Mouse (Mus musculus) gastrocnemius, adult 2 months (tissue): ENCODE measurements at regions not wholly inside any gene's neighbourhood (a gene's known extent, or its start where the extent isn't known, plus 50 kb on each side); places are given as distances from the start of the nearest gene placed in this dataset.

Source experiments
- DNase-seq: peaks from one replicate; pipeline ENCODE4 v3.0.0; 2022
- H3K27ac ChIP-seq: fragments of 200-600 bp; 2 replicates; pipeline ENCODE4 v1.8.1; 2022; ENCODE audit warnings: mild to moderate bottlenecking
- H3K4me3 ChIP-seq: fragments of 200-600 bp; 2 replicates; pipeline ENCODE4 v1.8.1; 2022; ENCODE audit warnings: mild to moderate bottlenecking, moderate library complexity
- CTCF ChIP-seq: fragments of 200-600 bp; IDR thresholded peaks from 2 replicates; pipeline ENCODE4 v1.8.1; 2022; ENCODE audit warnings: antibody characterized with exemption, mild to moderate bottlenecking, moderate library complexity
- intact Hi-C: fragments of 180-260 bp; cut with DNase I; formaldehyde crosslinking; loops from one replicate; pipeline ENCODE4 v1.15.1; 2025

DNA sequence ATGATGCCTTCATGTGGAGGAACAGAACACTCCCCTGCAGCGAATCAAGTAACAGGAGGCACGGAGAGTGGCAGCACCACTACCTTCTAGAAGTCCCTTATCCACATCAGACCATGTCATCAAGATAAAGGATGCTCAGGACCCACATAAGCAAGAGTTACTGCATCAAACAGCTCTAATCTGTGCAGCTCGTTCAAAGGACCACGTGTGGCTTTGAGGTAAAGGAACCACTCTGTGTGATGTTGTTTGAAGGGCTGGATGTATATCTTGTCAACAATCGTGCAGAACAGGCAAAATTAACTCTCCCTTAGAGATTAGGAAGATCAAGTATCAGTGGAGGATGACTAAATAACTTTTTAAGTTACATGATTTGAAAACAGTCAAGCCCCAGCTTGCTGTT, 68.8 kb upstream of the Cd44 start:
- intact Hi-C loops = no loop called here
- H3K27ac ChIP-seq = no peak overlapping the region
- no peak for TF ChIP-seq CTCF
- no peak overlapping the region for H3K4me3 ChIP-seq
- no peak for DNase-seq

DNA sequence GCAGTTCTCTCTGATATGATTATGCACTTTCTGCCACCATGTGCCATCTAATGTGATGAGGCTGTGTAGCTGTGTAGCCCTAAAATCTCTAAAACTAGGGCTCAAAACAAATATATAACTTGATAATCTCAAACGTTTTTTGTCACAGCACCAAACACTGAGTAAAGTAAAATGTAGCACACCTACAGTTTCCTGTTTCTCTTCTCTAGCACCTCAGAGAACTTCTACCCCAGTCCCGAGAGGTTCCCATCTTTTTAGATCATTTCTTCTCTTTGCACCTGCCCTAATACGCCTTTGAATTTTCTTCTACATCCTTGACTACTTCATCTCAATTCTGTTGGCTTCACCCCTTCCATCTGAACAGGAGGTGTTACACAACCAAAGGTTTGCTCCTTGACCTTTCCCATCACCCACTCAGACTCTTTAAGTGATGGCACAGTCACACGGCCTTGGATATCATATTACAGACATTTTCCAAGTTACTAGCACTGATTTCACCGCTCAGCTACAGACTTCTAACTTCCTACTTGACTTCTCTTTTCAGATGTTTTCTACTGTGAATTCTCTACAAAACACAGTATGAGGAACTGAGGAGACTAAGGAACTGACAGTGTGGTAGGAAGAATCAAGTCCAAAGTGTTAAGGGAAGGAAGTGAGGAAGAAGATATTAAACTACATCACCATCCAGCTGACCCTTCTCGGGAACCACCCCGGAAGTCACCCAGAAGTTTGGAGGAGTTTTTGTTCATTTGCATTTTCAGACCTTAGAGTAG, 66.7 kb upstream of the Cd44 start:
- no peak overlapping the region for H3K27ac ChIP-seq
- no peak for TF ChIP-seq CTCF
- no peak for DNase-seq
- intact Hi-C loops = no loop called here
- no peak overlapping the region for H3K4me3 ChIP-seq

DNA sequence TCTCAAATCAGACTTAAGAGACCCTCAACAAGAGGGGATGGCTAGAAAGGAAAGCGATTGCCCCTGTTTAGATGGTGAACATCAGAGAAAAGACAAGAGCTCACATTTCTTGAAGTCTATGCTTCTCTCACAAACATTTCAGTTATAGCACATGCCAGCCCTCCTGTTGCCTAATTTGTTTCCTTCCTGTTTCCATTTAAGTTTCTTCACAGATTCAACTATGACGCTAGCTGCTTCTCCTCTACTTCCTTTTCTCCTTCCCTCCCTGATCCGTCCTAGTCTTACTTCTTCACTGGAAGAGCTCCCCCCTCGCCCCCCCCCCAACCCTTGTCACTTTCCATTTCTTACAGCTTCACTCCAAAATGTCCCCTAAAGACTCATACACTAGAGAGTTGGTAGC, 66.0 kb upstream of the Cd44 start:
- no peak for DNase-seq
- no peak overlapping the region for H3K4me3 ChIP-seq
- intact Hi-C loops = no loop called here
- no peak overlapping the region for H3K27ac ChIP-seq
- TF ChIP-seq CTCF = no peak

DNA sequence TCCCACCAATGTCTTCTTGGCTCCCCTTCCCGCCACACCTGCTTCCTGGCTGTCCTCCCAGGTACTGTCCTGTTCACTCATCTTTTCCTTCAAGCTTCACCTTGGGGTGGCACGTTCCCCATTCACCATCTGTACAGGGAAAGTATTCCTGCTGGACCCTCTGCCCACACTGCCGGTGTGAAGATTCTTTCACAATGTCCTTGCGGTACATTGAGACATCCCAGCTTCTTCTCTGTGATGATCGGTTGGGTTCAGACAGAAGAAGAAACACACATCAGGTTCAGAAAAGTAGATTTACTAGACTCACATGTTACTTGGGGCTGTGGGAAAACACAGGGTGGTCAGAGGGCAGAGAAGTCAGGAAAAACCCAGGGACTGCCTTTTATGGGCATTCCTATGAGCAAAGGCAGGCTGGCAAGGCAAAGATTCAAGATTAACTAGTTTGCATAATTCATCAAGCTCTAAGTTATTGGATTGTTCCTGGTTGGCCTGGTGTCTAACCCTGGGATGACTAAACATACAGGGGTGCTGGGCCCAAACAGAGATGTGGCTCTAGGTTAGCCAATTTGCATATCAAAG, 57.7 kb upstream of the Cd44 start:
- no peak overlapping the region for H3K27ac ChIP-seq
- intact Hi-C loops = no loop called here
- no peak for TF ChIP-seq CTCF
- no peak overlapping the region for H3K4me3 ChIP-seq
- no peak for DNase-seq

DNA sequence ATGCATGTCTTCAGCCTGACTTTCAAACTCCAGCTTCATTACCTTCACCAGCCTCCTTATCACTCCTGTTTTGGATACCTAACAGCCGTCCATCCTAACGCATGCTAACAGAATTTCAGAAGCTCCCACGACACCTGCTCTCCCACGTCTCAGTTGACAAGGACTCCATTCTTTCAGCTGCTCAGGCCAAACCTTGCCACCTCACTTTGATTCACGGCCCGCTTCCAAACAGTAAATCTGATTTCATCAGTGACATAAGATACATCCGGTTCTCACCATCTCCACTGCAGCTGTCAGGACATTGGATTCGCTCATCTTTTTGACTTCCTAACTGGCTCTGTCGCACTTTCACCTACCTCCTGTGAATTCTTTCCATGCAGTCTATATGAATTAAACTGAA, 57.1 kb upstream of the Cd44 start:
- no peak for TF ChIP-seq CTCF
- Histone ChIP-seq H3K27ac (no peak overlapping the region), H3K4me3 (no peak overlapping the region)
- no peak for DNase-seq
- intact Hi-C loops = no loop called here

DNA sequence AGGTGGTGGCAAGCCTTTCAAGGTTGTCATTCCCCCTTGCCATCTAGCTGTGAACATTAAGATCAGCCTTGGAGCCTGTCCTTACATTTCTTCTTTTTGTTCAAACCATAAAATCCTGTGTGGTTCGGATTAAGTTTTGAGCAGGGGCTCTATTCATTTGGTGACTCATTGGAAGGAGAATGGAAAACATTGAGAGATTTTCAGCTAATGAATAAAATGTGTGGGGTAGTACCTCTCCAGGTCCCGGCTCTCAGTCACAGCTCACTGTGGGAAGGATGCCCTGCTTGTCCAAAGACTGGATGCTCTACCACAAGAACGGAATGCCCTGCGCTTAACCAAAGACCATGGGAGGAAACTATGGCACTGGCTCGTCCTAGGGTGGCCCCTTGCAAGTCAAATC, 56.3 kb upstream of the Cd44 start:
- no peak overlapping the region for H3K27ac ChIP-seq
- H3K4me3 ChIP-seq = no peak overlapping the region
- TF ChIP-seq CTCF = no peak
- intact Hi-C loops = no loop called here
- DNase-seq = no peak

DNA sequence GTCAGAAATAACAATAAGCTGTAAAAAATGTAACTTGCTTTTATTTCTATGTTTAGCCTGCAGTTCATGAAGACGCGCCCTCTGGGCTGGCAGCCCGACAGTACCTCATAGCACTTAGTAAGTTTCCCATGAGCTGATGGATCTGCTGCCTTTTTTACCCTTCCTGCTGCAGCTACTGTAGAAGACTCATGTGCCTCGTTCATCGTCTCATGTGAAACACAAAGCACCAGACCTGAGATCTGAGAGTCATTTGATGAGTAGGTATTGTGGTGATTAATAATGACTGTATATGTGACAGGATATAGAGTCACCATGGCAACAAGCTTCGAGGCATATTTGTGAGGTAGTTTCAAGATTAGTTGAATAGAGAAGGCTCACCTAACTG, 55.4 kb upstream of the Cd44 start:
- TF ChIP-seq CTCF = no peak
- Histone ChIP-seq H3K27ac (no peak overlapping the region), H3K4me3 (no peak overlapping the region)
- intact Hi-C loops = no loop called here
- peak; percentile 51 for DNase-seq

DNA sequence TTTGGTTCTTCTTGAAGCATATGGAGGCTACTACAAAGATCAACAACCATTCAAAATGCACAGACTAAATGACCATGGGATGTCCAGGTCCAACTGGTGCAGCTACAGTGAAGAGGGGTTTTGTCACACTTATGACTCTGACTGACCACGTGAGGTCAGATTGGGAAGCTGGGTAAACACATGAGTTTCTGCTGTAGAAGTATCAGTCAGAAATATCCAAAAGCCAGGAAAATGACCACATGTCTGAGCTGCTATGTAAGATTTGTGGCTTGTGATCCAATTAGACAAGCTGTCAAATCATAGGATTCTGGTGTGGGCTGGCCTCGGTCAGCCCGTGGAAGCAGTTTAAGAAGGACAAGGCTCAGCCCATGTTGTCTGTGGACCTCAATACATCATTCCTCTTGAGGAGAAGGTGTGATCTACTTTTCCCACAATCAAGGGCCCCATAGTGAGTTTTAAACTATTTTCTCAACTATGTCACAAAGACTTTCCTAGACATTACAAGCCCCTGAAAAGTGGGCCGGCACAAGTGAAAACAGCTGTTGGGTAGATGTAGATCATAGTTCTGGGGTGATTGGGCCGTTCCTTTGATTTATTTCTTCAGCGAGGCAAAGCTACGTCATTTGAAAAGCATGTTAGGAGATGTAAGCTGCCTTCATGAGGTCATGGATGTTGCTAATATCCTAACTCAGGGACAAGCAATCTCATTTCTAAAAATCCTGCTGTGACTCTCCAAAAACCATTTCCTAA, 54.8 kb upstream of the Cd44 start:
- intact Hi-C loops = no loop called here
- TF ChIP-seq CTCF = no peak
- DNase-seq = no peak
- H3K4me3 ChIP-seq = no peak overlapping the region
- no peak overlapping the region for H3K27ac ChIP-seq

DNA sequence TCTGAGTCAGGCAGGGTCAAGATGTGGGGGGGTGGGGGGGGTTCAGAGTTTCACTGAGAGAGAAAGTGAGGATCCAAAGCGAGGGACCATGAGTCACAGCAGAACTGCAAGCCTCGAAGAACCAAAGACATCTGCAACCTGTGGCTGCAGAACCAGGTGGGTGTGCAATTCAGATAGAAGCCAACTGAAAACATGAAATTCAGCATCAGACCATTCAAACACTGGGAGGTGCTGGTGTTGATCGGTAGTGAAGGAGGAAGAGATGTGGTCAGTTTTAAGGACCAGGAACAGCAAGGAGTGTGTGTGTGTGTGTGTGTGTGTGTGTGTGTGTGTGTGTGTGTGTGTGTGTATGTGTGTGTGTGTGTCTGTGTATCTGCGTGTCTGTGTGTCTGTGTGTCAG, 53.8 kb upstream of the Cd44 start:
- no peak for TF ChIP-seq CTCF
- Histone ChIP-seq H3K4me3 (no peak overlapping the region), H3K27ac (no peak overlapping the region)
- DNase-seq = no peak
- intact Hi-C loops = no loop called here
